ENCODE assay signal across 12 mouse cellular contexts in genomic region chr14:11723876-11724275, GRCm38 (mm10).
"Had no signal": no experiment of that assay in that cellular context is flagged by ENCODE, and none has a peak within 500 bp of the region (broad histone marks: within the 10 kb centered on the region; RNA-seq: fewer than 3 reads in every experiment).

No protein-coding gene starts in this region.

- DNase-seq: lung, embryonic 14.5 days; lung, postnatal 10 days; lung, postnatal 4 days; midbrain, embryonic 14.5 days; retina, postnatal 1 day; right cerebral cortex, adult 18-20 months; right cerebral cortex, postnatal 25 days; right cerebral cortex, postnatal 4 days; spleen, adult 18-20 months; thymus, adult 18-20 months; thymus, postnatal 14 days; thymus, postnatal 36 days had no signal
